Mouse (Mus musculus): ENCODE data around the gene Nr1d1. TPM values are rescaled to one million over a fixed set of nuclear protein-coding genes. Genes with fewer than 3 reads are reported as not detected.
A peak's percentile ranks its signal among the peaks of the same experiment; 100 is the strongest.

Gene Nr1d1
- total and polyA plus RNA-seq, 3 experiments: 0.75 to 2.3 (median 0.93) TPM

- peaks cover 38% of the 10 kb centered on the region for H3K36me3 ChIP-seq (replicated peaks)
- H3K4me3 ChIP-seq (ENCODE audit: low read depth, low read length): no peak overlapping the region
- no peak for TF ChIP-seq POLR2AphosphoS5 (IDR thresholded peaks at IDR 0.05; ENCODE audit: insufficient replicate concordance, low read depth, low read length)
- no peak for TF ChIP-seq TAL1 (conservative IDR thresholded peaks at IDR 0.05; ENCODE audit: low read depth, low read length)
- no peak for TF ChIP-seq GATA1 (IDR thresholded peaks at IDR 0.05; ENCODE audit: borderline replicate concordance, low read length)
- TF ChIP-seq GATA2 (IDR thresholded peaks at IDR 0.05; ENCODE audit: borderline replicate concordance, low read depth, low read length): no peak
- TF ChIP-seq CTCF (IDR thresholded peaks at IDR 0.05; ENCODE audit: low read depth, low read length): no peak
- peaks cover 95% of the 10 kb centered on the region for H3K4me1 ChIP-seq (ENCODE audit: insufficient read depth, low read depth, low read length)
- DNase-seq (ENCODE audit: low spot score) (no peak), ATAC-seq (ENCODE audit: extremely low read depth, insufficient number of reproducible peaks, low FRiP score, poor library complexity, severe bottlenecking) (no peak)
- no peaks in the 10 kb centered on the region; the same call in 1 of the 2 replicates for H3K27me3 ChIP-seq (ENCODE audit: insufficient read depth, low read length)
- H3K9me3 ChIP-seq (replicated peaks): no peaks in the 10 kb centered on the region
Measured at GRCm38 (mm10) chr11:98772667-98773171, 2.4 kb downstream of the Nr1d1 start.

GRCm38 (mm10) chr11:98771844-98772525 lies 3.1 kb downstream of the Nr1d1 start:
- Histone ChIP-seq H3K9me3 (replicated peaks) (no peaks in the 10 kb centered on the region), H3K4me1 (ENCODE audit: insufficient read depth, low read depth, low read length) (peaks cover 97% of the 10 kb centered on the region), H3K36me3 (replicated peaks) (peaks cover 39% of the 10 kb centered on the region), H3K27me3 (ENCODE audit: insufficient read depth, low read length) (no peaks in the 10 kb centered on the region; the same call in 1 of the 2 replicates), H3K4me3 (ENCODE audit: low read depth, low read length) (no peak overlapping the region)
- TF ChIP-seq GATA2 (IDR thresholded peaks at IDR 0.05; ENCODE audit: borderline replicate concordance, low read depth, low read length): no peak
- no peak for DNase-seq (ENCODE audit: low spot score)
- ATAC-seq (ENCODE audit: extremely low read depth, insufficient number of reproducible peaks, low FRiP score, poor library complexity, severe bottlenecking): no peak

- TF ChIP-seq POLR2AphosphoS5 (IDR thresholded peaks at IDR 0.05; ENCODE audit: insufficient replicate concordance, low read depth, low read length) (no peak), GATA2 (IDR thresholded peaks at IDR 0.05; ENCODE audit: borderline replicate concordance, low read depth, low read length) (no peak), CTCF (IDR thresholded peaks at IDR 0.05; ENCODE audit: low read depth, low read length) (no peak), TAL1 (conservative IDR thresholded peaks at IDR 0.05; ENCODE audit: low read depth, low read length) (no peak), GATA1 (IDR thresholded peaks at IDR 0.05; ENCODE audit: borderline replicate concordance, low read length) (no peak)
- no peaks in the 10 kb centered on the region for H3K9me3 ChIP-seq (replicated peaks)
- H3K36me3 ChIP-seq (replicated peaks): peaks cover 47% of the 10 kb centered on the region
- no peak for ATAC-seq (ENCODE audit: extremely low read depth, insufficient number of reproducible peaks, low FRiP score, poor library complexity, severe bottlenecking)
- H3K4me1 ChIP-seq (ENCODE audit: insufficient read depth, low read depth, low read length): peaks cover 97% of the 10 kb centered on the region
- DNase-seq (ENCODE audit: low spot score): no peak
- no peak overlapping the region for H3K4me3 ChIP-seq (ENCODE audit: low read depth, low read length)
- H3K27me3 ChIP-seq (ENCODE audit: insufficient read depth, low read length): no peaks in the 10 kb centered on the region; the same call in 1 of the 2 replicates
Measured at GRCm38 (mm10) chr11:98771131-98771530, 4.0 kb downstream of the Nr1d1 start.

- Histone ChIP-seq H3K4me3 (ENCODE audit: low read depth, low read length) (no peak overlapping the region), H3K9me3 (replicated peaks) (no peaks in the 10 kb centered on the region), H3K27me3 (ENCODE audit: insufficient read depth, low read length) (no peaks in the 10 kb centered on the region; the same call in 1 of the 2 replicates), H3K4me1 (ENCODE audit: insufficient read depth, low read depth, low read length) (peaks cover 97% of the 10 kb centered on the region), H3K36me3 (replicated peaks) (peaks cover 54% of the 10 kb centered on the region)
- no peak for ATAC-seq (ENCODE audit: extremely low read depth, insufficient number of reproducible peaks, low FRiP score, poor library complexity, severe bottlenecking)
- no peak for DNase-seq (ENCODE audit: low spot score)
- TF ChIP-seq GATA2 (IDR thresholded peaks at IDR 0.05; ENCODE audit: borderline replicate concordance, low read depth, low read length) (no peak), GATA1 (IDR thresholded peaks at IDR 0.05; ENCODE audit: borderline replicate concordance, low read length) (no peak), TAL1 (conservative IDR thresholded peaks at IDR 0.05; ENCODE audit: low read depth, low read length) (no peak), POLR2AphosphoS5 (IDR thresholded peaks at IDR 0.05; ENCODE audit: insufficient replicate concordance, low read depth, low read length) (no peak), CTCF (IDR thresholded peaks at IDR 0.05; ENCODE audit: low read depth, low read length) (no peak)
Measured at GRCm38 (mm10) chr11:98770096-98770975, 4.8 kb downstream of the Nr1d1 start.

- ATAC-seq (ENCODE audit: extremely low read depth, insufficient number of reproducible peaks, low FRiP score, poor library complexity, severe bottlenecking) (no peak), DNase-seq (ENCODE audit: low spot score) (no peak)
- H3K4me1 ChIP-seq (ENCODE audit: insufficient read depth, low read depth, low read length): peaks cover 96% of the 10 kb centered on the region
- no peaks in the 10 kb centered on the region for H3K9me3 ChIP-seq (replicated peaks)
- H3K36me3 ChIP-seq (replicated peaks): peaks cover 64% of the 10 kb centered on the region
- H3K27me3 ChIP-seq (ENCODE audit: insufficient read depth, low read length): no peaks in the 10 kb centered on the region; the same call in 1 of the 2 replicates
- TF ChIP-seq CTCF (IDR thresholded peaks at IDR 0.05; ENCODE audit: low read depth, low read length) (no peak), TAL1 (conservative IDR thresholded peaks at IDR 0.05; ENCODE audit: low read depth, low read length) (no peak), POLR2AphosphoS5 (IDR thresholded peaks at IDR 0.05; ENCODE audit: insufficient replicate concordance, low read depth, low read length) (no peak), GATA1 (IDR thresholded peaks at IDR 0.05; ENCODE audit: borderline replicate concordance, low read length) (no peak), GATA2 (IDR thresholded peaks at IDR 0.05; ENCODE audit: borderline replicate concordance, low read depth, low read length) (no peak)
- H3K4me3 ChIP-seq (ENCODE audit: low read depth, low read length): peak overlapping the region; percentile 73; the same call in 1 of the 2 replicates
Measured at GRCm38 (mm10) chr11:98769007-98769954, 5.9 kb downstream of the Nr1d1 start.
